Mouse (Mus musculus) lung, postnatal 0 days (tissue): ENCODE measurements around the gene Adh4.

Source experiments
- CTCF ChIP-seq: IDR thresholded peaks from 2 replicates; pipeline ENCODE4 v1.5.1; 2016; ENCODE audit warnings: antibody characterized with exemption, mild to moderate bottlenecking
- EP300 ChIP-seq: IDR thresholded peaks from 2 replicates; pipeline ENCODE4 v1.6.1; 2016; ENCODE audit warnings: antibody characterized with exemption, mild to moderate bottlenecking, control low read depth

DNA sequence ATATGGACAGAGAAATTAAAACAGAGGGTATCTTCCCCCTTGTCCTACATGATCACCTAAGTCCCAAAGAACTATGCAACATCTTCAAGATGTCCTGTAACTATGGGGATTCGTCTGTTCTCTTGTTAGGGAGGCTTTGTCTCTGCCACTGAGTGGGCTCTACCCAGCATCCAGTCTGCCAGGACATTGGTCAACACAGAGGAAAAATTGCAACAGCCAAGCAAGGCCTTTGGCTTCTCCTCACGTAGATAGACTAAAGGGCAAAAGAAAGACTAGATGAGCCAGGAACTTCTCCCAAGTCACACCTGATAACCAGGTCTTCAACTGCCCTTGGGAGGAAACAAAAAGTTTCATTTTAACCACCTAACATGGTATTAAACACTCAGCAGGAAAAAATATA is 40.1 kb upstream of the Adh4 start:
- TF ChIP-seq CTCF (no peak), EP300 (no peak)
